Mouse (Mus musculus): ENCODE measurements around the gene Lin9. TPM values are rescaled to one million over a fixed set of nuclear protein-coding genes. Genes with fewer than 3 reads are reported as not detected.

Gene Lin9
- polyA plus RNA-seq, 2 experiments from 2014 or later = 16.7 to 18.7 TPM

- no peak for ATAC-seq
Measured at GRCm38 (mm10) chr1:180707813-180708212, 66.9 kb downstream of the Lin9 start.

GRCm38 (mm10) chr1:180708935-180709776, 68.2 kb downstream of the Lin9 start:
- no peak for ATAC-seq

GRCm38 (mm10) chr1:180718756-180719155, 77.8 kb downstream of the Lin9 start:
- ATAC-seq = no peak

GRCm38 (mm10) chr1:180719483-180719882, 78.5 kb downstream of the Lin9 start:
- no peak for ATAC-seq

- peak; percentile 53 for ATAC-seq
Measured at GRCm38 (mm10) chr1:180719951-180720689, 79.2 kb downstream of the Lin9 start.

- ATAC-seq = no peak
Measured at GRCm38 (mm10) chr1:180722608-180723007, 81.7 kb downstream of the Lin9 start.

- no peak for ATAC-seq
Measured at GRCm38 (mm10) chr1:180723701-180724238, 82.8 kb downstream of the Lin9 start.

GRCm38 (mm10) chr1:180725704-180726179, 84.8 kb downstream of the Lin9 start, which contains the start of gene Acbd3:
Gene Acbd3 (plus strand): TSS chr1:180726043.
- peak; percentile 89 for ATAC-seq

GRCm38 (mm10) chr1:180726183-180726582, 85.2 kb downstream of the Lin9 start:
- peak; percentile 37 for ATAC-seq

GRCm38 (mm10) chr1:180729231-180729630, 88.3 kb downstream of the Lin9 start:
- no peak for ATAC-seq

Other genes starting within 250 kb of the Lin9 start
- not detected for gene Stum, start 157.6 kb upstream of the Lin9 start, polyA plus RNA-seq (2017; shearing (Covaris generic))
- 10 to 100 TPM; 41.4 to 43.1 TPM for gene Parp1, start 72.2 kb upstream of the Lin9 start, polyA plus RNA-seq (2017; shearing (Covaris generic))
- gene Mixl1, start 55.9 kb downstream of the Lin9 start, polyA plus RNA-seq (2017; shearing (Covaris generic)) = not detected
- gene Acbd3, start 84.9 kb downstream of the Lin9 start, polyA plus RNA-seq (2017; shearing (Covaris generic)) = 10 to 100 TPM; 11.5 to 11.9 TPM
- gene H3f3a, start 172.8 kb downstream of the Lin9 start, polyA plus RNA-seq (2017; shearing (Covaris generic)) = 100 to 1,000 TPM; 737 to 878 TPM
- gene Sde2, start 210.0 kb downstream of the Lin9 start, polyA plus RNA-seq (2017; shearing (Covaris generic)) = 10 to 100 TPM; 32.3 to 34.1 TPM